Mouse (Mus musculus): ENCODE data around the gene Adora1. TPM values are rescaled to one million over a fixed set of nuclear protein-coding genes. Genes with fewer than 3 reads are reported as not detected.

Gene Adora1
- total RNA-seq, 2 experiments from 2014 or later: 167 to 172 TPM

DNA sequence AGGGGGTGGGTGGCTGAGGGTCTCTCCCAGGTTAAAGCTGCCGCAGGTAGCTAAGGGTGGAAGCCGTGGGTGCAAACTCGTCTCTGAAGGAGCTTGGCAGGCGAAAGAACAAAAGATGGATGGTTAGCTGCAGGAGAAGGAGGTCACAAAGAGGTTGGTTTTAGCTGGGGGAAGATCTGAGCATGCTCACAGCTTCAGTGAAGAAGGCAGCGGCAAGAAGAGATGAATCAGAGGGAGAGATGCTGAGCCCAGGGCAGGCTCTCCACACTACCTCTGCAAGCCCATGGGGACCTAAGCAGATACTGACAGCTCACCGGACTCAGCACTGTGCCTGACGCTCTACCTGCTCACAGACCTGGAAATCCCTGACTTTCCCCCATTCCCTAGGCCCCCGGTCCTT is 6.1 kb upstream of the Adora1 start:
- DNase-seq (ENCODE audit: low spot score in 2 of 2): no peak

DNA sequence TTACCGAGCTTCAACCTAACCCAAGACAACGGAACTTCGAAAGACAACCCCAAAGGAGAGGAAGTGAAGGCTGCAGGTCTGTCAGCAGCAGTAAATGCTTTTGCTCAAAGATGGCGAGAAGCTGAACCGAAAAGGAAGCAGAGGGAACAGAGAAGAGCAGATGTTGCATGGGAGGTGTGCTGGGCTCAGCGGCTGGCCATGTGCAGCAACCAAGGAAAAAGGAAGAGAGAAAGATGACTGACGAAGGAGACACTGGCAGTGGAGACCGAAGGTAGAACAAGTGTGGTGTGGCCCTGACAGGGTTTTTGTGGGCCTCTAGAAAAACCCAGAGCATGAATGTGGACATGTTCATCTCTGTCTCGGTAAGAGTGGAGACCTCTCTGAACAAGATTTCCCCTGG is 5.5 kb upstream of the Adora1 start:
- peak in 1 of 2 experiments; percentile 62 for DNase-seq (ENCODE audit: low spot score in 2 of 2)

DNA sequence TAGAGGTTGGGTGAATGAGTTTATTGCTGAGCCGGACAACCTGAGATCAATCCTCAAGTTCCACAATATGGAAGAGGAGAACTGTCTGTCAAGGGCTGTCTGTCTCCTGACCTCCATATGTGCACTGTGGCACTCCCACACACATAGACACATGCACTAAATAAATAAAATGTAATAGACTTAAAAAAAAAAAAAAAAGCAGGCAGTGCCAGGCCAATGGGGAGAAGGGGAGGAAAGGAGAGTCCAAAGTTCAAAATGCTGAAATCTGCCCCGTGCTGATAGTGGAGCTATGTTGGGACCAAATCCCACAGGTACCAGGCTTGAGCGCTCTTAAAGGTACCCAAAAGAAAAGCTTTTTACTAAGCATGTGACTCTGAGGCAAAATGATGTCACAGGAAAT is 2.2 kb upstream of the Adora1 start:
- DNase-seq (ENCODE audit: low spot score in 2 of 2): no peak

DNA sequence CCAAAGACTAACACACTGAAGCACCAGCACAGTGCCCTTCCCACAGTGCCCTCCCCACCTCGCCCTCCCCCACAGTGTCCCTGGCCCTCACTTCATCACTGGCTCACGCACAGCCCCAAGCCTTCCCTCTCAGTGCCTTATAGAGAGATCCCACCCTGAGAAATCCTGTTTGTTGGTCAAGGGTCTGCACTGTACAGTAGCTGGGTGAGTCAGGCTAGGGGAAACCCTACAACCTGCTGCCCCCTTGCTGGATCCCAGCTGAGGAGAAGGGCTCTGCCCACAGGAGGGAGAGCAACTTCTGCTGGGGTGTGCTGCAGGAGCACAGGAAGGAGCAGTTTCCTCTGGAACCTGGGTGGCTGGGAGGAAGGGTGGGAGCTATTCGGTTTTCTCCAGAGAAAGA is 911 bp upstream of the Adora1 start:
- no peak for DNase-seq (ENCODE audit: low spot score in 2 of 2)

DNA sequence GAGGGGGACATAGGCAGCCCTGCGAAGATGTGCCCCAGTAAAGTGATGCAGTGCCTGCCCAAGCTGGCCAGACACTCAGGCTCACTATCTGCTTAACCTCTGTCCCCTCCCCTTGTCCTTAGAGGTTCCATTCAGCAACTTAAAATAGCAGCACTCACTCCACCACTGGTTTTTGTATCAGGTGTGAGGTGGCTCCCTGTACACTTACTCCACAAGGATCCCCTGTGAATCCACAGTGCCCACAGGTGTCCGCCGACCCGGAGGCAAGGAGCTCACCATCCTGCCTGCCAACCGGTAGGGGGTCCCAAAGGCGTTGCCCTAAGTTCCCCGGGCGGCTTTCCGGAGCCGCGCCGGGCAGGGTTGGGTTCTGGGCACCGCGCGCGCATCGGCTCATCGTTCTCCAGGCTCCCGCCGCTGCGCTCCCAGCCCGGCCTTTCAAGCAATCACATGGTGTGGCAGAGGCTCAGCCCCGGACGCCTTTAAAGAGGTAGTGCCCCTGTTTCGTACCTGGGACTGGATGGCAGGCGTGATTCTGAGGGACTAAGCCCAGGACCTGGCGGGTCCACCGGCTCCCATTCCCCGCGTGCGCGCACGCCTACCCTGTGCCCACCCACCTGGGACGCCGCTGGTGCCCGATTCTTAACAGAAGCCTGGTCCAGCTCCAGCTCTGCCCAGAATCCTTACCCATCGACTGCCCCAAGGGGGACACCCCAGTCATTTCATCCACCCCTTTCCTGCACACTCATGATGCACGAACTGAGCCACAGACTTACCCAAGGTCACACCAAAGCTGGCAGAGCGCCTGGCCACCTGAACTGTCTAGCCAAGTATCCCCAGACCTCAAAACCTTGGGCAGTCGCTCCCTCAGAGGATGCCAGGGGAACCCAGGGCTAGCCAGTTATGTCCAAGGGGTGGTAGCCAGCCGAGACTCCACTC is 508 bp downstream of the Adora1 start:
- peak; percentile 73 to 78 for DNase-seq (ENCODE audit: low spot score in 2 of 2)

DNA sequence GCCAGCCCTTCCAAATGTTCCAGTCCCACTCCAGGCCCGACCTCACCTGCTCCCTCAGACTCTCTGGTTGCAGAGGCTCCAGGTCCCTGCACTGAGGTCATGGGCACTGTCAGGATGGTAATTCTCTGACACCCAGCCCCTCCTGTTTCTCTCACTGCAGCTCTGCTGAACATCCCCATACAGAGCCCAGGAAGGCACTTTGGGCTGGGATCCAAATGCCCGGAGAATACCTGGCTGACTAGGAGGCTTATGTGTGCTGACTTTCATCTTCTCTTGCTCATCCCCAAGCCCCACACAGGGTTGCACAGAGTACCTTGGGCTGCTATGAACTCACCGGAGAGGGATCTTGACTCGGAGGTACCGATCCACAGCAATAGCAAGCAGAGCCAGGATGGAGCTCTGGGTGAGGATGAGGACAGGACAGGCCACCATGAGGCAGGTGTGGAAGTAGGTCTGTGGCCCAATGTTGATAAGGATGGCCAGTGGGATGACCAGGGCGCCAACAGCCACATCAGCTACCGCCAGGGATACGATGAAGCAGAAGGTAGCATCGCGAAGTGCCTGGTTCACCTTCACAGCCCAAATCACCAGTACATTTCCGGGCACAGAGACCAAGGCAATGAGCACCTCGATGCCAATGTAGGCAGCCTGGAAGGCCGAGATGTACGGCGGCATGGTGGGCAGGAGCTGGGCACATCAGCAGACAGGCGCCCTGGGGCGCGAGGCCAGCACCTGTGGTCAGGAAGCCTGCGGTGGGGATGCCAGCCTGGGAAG is 1.4 kb downstream of the Adora1 start:
- DNase-seq (ENCODE audit: low spot score in 2 of 2): no peak

DNA sequence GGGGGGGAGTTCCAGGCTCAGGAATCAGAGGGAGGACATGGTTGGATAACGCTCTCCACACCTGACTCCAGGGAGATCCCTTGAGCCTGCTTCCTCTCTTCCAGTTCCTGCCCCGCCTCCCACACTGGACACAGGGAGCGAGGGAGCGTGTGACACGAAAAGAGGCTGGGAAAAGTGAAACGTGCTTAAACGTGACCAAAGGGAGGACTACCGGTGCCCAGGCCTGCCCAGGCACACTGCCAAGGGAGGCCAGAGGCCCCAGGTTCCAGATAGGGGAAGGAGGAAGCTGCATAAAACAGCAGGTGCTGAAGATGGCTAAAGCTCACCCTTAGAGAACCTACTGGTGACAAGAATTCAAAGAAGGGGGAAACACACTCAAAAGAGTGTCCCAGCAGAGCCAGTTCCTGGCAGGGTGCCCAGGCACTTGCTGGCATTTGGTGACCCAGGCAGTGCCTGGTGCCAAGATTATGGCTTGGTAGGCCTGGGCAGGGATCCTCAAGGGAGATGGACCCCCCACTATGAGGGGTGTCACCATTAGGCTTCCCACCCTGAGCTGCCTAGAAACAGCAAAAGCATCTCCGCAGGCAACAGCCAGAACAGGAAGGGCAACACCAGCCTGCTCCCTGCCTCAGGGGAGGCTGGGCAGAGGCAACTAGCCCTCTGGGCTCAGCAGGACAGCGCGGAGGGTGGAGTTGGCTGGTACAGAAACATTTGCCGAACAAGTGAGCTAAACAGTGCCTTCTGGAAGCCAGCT is 2.3 kb downstream of the Adora1 start:
- DNase-seq (ENCODE audit: low spot score in 2 of 2): peak; percentile 51 to 65

DNA sequence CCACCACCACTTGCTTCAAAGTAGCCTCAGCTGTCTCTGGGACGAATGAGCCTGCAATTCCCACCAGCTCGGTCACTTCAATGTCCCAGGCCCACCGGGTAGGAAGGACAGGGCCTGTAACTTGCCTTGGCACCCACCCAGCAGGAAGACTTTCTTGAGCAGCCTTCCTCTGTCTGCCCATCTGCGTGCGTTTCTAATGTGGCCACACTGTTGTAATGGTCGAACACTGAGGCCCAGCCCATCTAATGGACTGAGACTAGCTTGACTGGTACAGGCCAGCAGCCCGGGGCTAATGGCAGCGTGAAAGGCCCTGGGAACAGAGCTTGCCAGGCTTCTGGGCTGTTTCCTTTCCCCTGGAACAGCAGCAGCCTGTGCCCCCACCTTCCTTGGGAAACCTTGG is 2.9 kb downstream of the Adora1 start:
- DNase-seq (ENCODE audit: low spot score in 2 of 2): no peak

DNA sequence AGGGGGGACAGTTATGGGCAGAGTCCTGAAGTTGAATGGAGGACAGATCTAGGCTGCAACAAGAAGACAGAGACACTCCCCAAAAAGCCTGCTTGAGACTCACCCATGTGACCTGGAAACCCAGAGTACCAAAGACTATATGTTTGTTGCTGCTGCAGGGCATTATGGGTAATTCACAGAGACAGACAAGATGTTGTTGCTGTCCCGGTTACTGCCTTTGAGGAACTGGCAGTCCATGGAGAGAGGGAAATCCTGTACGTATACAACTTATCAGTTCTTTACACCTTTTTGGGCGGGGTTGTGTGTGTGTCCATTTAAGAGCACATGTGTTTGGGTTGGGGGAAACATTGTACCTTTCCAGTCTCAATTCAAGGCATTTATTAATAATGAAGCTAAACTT is 3.5 kb downstream of the Adora1 start:
- DNase-seq (ENCODE audit: low spot score in 2 of 2): no peak

DNA sequence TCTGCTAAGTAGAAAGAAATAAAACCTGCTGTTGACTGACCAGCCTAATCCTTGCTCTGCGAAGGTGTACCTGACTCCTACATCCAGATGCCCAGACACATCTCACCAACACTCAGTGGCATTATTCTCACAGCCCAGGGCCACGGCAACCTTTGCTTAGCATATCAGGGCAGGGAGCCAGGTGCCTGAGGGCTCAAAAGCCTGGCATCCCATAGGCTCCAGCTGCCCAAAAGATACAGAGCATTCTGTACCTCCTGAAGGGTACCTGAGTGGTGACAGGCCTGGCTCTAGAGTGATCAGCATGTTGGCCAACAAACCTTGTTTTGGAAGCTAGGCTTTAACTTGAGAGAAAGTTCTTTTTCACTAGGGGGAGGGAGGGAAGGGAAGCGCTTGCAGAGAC is 4.0 kb downstream of the Adora1 start:
- DNase-seq (ENCODE audit: low spot score in 2 of 2): no peak

DNA sequence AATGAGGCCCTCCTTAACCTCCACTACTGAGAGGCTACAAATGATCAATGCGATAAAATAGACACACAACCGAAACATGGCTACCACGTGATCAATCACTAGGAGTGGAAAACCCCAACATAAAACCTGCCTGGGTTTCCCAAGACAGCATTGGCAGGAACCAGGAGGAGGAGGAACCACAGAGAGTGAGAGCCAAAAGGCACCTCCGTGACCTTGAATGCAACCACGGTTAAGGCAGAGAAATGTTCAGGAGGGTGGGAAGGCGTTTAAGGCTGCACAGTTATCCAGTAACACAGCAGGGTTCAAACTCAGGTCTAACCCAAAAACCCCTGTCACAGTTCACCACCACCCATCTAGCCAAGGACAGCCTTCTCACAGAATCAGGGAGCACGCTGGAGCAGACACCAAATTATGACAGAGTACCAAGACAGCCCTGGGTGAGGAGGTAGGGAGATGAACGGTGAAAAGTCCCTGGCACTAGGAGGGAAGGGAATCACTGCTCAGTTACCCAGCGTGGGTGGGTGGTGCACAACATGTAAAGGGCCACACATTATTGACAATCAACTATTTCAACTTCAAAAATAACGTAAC is 4.5 kb downstream of the Adora1 start:
- no peak for DNase-seq (ENCODE audit: low spot score in 2 of 2)

DNA sequence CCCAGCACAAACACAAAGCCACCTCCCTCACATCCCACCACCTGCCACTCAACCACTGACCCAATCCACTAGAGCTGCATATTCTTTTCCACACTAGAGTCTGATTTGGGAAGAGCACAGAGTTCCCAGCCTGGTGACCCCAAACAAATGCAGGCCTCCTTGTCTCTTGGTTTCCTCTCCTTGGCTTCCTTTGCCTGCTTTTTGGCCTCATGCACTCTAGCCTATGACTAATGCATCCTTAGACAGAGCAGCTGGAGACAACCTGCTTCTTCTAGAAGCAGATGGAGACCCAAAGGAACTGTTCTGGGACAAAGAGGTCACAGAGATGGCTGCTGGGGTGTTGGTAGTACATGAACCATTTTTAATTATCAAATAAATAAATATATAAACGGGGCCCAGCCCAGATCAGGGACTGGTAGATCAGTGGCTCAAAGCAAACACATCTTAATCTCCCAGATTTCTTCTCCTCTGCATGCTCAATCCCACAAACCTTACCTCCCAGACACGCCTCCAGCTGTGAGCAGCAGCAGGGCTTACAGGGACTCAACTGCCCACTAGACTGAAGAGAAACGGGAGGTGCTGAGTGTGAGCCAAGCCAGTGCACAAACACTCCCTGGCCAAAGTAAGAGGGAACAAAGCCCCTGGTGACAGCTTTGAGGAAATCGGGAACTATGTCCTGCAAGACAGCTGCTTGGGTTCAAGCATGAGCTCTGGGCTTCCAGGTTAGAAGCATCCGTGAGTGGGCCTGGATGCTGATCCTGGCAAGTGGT is 5.2 kb downstream of the Adora1 start:
- no peak for DNase-seq (ENCODE audit: low spot score in 2 of 2)

DNA sequence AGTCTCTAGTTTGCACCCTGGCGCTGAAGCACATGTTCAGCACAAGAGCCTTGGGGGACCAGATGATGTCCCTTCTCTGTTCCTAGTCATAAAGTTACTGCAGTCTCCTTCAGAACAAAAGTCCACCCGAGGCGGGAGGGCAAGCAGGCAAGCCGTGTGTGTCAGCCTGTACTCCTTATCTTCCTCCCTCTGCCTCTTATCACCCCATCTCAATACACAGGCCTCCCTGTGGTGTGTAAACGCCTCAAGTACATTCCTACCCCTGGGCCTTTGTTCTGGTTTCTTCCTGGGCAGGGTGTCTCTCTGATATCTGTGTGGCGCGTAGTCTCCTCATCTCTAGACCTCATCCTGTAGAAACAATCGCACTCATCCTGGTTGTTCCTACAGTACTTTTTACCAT is 8.5 kb downstream of the Adora1 start:
- no peak for DNase-seq (ENCODE audit: low spot score in 2 of 2)

DNA sequence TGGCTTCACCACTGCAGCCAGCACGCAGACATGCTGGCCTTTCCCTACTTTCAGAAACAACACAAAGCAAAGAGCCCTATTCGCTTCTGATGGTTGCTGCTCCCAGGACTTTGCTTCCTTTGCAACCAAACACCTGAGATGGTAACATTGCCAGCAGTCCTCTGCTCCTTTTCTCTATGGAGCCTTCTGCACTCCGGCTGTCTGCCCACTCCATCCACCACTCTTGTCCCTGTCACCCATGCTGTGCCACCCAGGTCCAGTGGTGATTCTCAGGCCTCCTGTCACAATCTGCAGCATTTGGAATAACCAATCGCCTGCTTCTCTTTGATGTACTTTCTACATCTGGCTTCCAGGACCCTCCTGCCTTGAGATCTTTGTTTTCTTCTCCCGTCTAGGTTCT is 9.9 kb downstream of the Adora1 start:
- no peak for DNase-seq (ENCODE audit: low spot score in 2 of 2)

DNA sequence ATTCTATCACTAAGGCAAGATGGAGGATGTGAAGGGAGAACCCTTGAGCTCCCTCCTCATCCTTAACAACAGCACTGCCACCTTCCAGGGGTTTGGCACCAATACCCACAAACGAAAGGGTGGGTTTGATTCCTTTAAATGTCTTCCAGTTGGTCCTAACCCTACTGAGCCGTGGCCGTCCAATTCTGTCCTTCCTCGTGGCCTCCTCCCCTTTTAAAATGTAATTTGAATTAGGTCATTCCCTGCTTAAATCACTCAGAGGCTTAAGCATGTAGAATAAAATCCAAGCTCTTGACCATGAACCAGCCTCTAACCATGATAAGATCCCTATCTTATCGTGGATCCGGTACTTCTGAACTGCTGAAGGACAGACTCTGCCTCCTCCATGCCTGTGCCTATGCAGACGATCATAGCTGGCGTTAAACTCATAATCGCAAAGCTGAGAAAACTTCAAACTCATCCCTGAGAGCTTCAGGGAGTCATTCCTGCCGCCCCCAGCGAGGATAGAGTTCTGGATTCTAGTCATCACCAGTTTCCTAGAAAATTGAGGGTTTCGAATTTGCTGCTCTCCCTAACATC is 10.5 kb downstream of the Adora1 start:
- no peak for DNase-seq (ENCODE audit: low spot score in 2 of 2)

DNA sequence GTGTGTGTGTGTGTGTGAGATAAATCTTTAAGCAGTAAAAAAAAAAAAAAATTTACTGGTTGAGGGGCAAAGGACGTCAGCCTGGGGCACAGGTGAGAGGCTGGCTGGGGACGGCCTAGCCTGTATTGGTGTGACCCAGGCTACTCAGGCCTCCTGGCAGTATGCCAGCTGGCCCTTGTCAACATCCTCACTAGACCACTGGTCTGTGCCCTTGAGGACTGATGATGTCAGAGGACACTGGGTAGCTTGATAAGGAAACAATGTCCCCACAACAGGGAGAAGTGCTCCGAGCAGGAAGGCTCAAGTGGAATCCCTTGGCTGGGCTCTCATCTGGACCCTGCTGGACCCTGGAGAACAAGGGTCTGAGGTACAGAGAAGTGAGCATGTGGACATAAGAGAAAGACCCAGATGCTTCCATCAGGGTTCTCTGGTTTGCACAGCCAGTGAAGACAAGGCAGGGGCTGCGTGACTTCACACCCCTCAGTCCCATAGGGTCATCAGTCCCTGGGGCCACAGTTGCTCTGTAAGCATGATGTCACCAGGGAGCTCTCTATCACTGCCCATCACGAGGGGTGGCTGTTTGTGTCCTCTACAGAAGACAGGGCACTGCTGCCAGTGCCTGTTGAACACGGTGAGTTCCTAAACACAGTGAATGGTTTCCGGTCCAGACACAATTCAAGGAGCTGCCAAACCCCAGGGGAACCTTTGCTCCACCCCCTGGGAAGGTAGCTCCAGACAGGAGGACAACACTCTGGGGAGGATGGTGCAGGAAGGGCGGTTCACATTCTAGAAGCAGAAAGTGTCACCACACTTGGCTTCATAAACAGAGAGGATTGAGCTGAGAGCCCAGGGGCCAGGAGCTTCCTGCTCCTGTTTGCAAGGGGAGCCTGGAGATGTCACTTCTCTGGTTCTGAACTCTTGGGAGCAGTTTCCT is 12.8 kb downstream of the Adora1 start:
- no peak for DNase-seq (ENCODE audit: low spot score in 2 of 2)

DNA sequence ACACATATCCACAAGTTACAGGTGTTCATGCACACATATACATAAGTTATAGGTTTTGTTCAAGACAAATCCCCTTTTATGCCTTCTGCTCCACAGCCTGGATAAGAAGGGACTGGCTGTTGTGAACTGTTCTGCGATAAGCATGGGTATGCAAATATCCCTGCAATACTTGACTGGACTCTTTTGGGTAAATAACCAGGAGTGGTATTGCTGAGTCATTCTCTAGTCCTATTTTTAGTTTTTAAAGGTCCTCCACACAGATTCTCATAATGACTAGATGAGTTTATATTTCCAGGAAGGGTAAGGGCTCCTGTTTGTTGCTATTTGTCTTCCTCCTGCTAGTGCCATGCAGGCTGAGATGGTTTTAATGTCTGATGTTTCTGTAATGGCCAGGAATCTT is 14.1 kb downstream of the Adora1 start:
- no peak for DNase-seq (ENCODE audit: low spot score in 2 of 2)

DNA sequence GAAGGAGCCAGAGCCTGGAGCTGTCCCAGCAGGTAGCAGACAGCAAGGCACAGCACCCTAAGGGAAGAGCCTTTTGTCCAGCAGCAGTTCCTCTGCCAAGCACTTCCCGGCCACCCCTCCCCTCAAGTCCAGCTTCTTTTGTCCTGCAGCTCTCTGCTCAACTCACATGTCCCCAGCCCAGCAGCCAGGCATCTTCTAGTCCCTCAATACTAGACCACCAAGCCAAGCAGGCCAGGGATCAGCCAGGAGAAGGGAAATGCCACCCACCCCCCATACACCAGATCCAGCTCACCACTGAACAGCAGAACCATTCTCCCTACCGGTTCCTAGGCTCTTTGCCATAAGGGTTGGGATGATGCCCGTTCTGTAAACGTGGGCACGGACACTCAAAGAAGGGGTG is 15.6 kb downstream of the Adora1 start:
- DNase-seq (ENCODE audit: low spot score in 2 of 2): no peak

DNA sequence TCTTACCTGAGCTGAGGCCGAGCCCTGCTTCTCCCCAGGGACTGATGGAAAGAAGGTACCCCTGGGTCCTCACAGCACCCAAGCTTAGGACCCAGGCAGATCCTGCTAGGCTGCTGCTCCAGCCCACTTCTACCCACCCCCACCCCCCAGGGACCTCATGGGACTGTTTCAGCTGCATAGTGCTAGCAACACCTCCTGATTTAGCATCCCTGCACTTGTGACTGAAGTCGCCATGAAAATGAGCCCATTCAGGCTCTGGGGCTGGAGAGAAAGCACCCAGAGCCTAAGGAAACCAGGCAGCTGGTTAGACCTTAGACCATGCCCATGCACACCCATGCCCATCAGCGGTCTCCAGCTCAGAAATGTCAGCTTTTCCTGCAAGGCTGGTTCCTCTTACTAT is 17.3 kb downstream of the Adora1 start:
- DNase-seq (ENCODE audit: low spot score in 2 of 2): no peak
